Mouse (Mus musculus): ENCODE data around the gene Rnaset2b. TPM values are rescaled to one million over a fixed set of nuclear protein-coding genes. Genes with fewer than 3 reads are reported as not detected.
"Not testable (repeated sequence)": the region's sequence is repeated elsewhere in the genome, so short reads cannot be mapped to it uniquely, and the experiment has no call there.

The Rnaset2b gene
- 225 and 237 TPM in 2 replicates for polyA plus RNA-seq (2014; fragmentation: Nextera tagmentation; extraction: Ambion mirVana)

- not testable (repeated sequence) for H3K9me3 ChIP-seq (replicated peaks; ENCODE audit: control insufficient read depth, low read length); ATAC-seq (replicated peaks; ENCODE audit: insufficient number of reproducible peaks, low FRiP score, low TSS enrichment); H3K4me3 ChIP-seq (ENCODE audit: low read depth, low read length); H3K27ac ChIP-seq (ENCODE audit: low read depth, low read length); H3K36me3 ChIP-seq (ENCODE audit: control insufficient read depth, insufficient read depth, low read length); H3K4me1 ChIP-seq (ENCODE audit: control insufficient read depth, insufficient read depth, low read length); H3K27me3 ChIP-seq (ENCODE audit: control insufficient read depth, insufficient read depth, low read length); H3K9ac ChIP-seq (ENCODE audit: low read depth, low read length); H3K4me2 ChIP-seq
- no CpG with 5 or more reads among the region's 8 CpGs for WGBS (ENCODE audit: insufficient replicate concordance)
Observed at GRCm38 (mm10) chr17:6970334-6970733, at the start of gene Rnaset2b. Gene Rnaset2b, plus strand, starts transcription at chr17:6970634.

- H3K27ac ChIP-seq (ENCODE audit: low read depth, low read length); H3K4me1 ChIP-seq (ENCODE audit: control insufficient read depth, insufficient read depth, low read length); H3K27me3 ChIP-seq (ENCODE audit: control insufficient read depth, insufficient read depth, low read length); H3K9me3 ChIP-seq (replicated peaks; ENCODE audit: control insufficient read depth, low read length); H3K36me3 ChIP-seq (ENCODE audit: control insufficient read depth, insufficient read depth, low read length); H3K4me3 ChIP-seq (ENCODE audit: low read depth, low read length); H3K4me2 ChIP-seq; H3K9ac ChIP-seq (ENCODE audit: low read depth, low read length); ATAC-seq (replicated peaks; ENCODE audit: insufficient number of reproducible peaks, low FRiP score, low TSS enrichment): not testable (repeated sequence)
- 92% methylated on average over 6 of the region's 7 CpGs for WGBS (ENCODE audit: insufficient replicate concordance)
Observed at GRCm38 (mm10) chr17:6931625-6932024, 38.8 kb upstream of the Rnaset2b start.

- not testable (repeated sequence) for H3K4me2 ChIP-seq; H3K4me1 ChIP-seq (ENCODE audit: control insufficient read depth, insufficient read depth, low read length); H3K27ac ChIP-seq (ENCODE audit: low read depth, low read length); H3K9me3 ChIP-seq (replicated peaks; ENCODE audit: control insufficient read depth, low read length); ATAC-seq (replicated peaks; ENCODE audit: insufficient number of reproducible peaks, low FRiP score, low TSS enrichment); H3K4me3 ChIP-seq (ENCODE audit: low read depth, low read length); H3K9ac ChIP-seq (ENCODE audit: low read depth, low read length); H3K27me3 ChIP-seq (ENCODE audit: control insufficient read depth, insufficient read depth, low read length); H3K36me3 ChIP-seq (ENCODE audit: control insufficient read depth, insufficient read depth, low read length)
- no CpG with 5 or more reads among the region's 4 CpGs for WGBS (ENCODE audit: insufficient replicate concordance)
Observed at GRCm38 (mm10) chr17:6942560-6942959, 27.9 kb upstream of the Rnaset2b start.

- not testable (repeated sequence) for ATAC-seq (replicated peaks; ENCODE audit: insufficient number of reproducible peaks, low FRiP score, low TSS enrichment); H3K27ac ChIP-seq (ENCODE audit: low read depth, low read length); H3K9ac ChIP-seq (ENCODE audit: low read depth, low read length); H3K36me3 ChIP-seq (ENCODE audit: control insufficient read depth, insufficient read depth, low read length); H3K27me3 ChIP-seq (ENCODE audit: control insufficient read depth, insufficient read depth, low read length); H3K9me3 ChIP-seq (replicated peaks; ENCODE audit: control insufficient read depth, low read length); H3K4me1 ChIP-seq (ENCODE audit: control insufficient read depth, insufficient read depth, low read length)
- WGBS (ENCODE audit: insufficient replicate concordance) = no CpG with 5 or more reads among the region's 8 CpGs
- H3K4me3 ChIP-seq (ENCODE audit: low read depth, low read length) = peak overlapping the region; percentile 58
- peak overlapping the region; percentile 67 for H3K4me2 ChIP-seq
Observed at GRCm38 (mm10) chr17:6947637-6947983, 22.8 kb upstream of the Rnaset2b start.

GRCm38 (mm10) chr17:6947984-6948768, 22.3 kb upstream of the Rnaset2b start, which contains the start of gene Rsph3b:
Gene Rsph3b, minus strand, starts transcription at chr17:6948682.
- H3K4me1 ChIP-seq (ENCODE audit: control insufficient read depth, insufficient read depth, low read length); H3K9me3 ChIP-seq (replicated peaks; ENCODE audit: control insufficient read depth, low read length); H3K36me3 ChIP-seq (ENCODE audit: control insufficient read depth, insufficient read depth, low read length); H3K27me3 ChIP-seq (ENCODE audit: control insufficient read depth, insufficient read depth, low read length): not testable (repeated sequence)
- Histone ChIP-seq H3K9ac (ENCODE audit: low read depth, low read length) (peak within 1 kb of the TSS; percentile 70), H3K27ac (ENCODE audit: low read depth, low read length) (peak within 1 kb of the TSS; percentile 86), H3K4me3 (ENCODE audit: low read depth, low read length) (peak within 1 kb of the TSS; percentile 58), H3K4me2 (peak within 1 kb of the TSS; percentile 67)
- peak; percentile 93 for ATAC-seq (replicated peaks; ENCODE audit: insufficient number of reproducible peaks, low FRiP score, low TSS enrichment)
- WGBS (ENCODE audit: insufficient replicate concordance) = under 1% methylated on average over 66 of the region's 73 CpGs

GRCm38 (mm10) chr17:6948769-6949228, 21.6 kb upstream of the Rnaset2b start:
- WGBS (ENCODE audit: insufficient replicate concordance) = 14% methylated on average over 9 of the region's 9 CpGs
- not testable (repeated sequence) for H3K9me3 ChIP-seq (replicated peaks; ENCODE audit: control insufficient read depth, low read length); H3K27me3 ChIP-seq (ENCODE audit: control insufficient read depth, insufficient read depth, low read length); H3K36me3 ChIP-seq (ENCODE audit: control insufficient read depth, insufficient read depth, low read length); ATAC-seq (replicated peaks; ENCODE audit: insufficient number of reproducible peaks, low FRiP score, low TSS enrichment); H3K4me1 ChIP-seq (ENCODE audit: control insufficient read depth, insufficient read depth, low read length)
- H3K4me3 ChIP-seq (ENCODE audit: low read depth, low read length) = peak overlapping the region; percentile 58
- peak overlapping the region; percentile 70 for H3K9ac ChIP-seq (ENCODE audit: low read depth, low read length)
- H3K27ac ChIP-seq (ENCODE audit: low read depth, low read length) = peak overlapping the region; percentile 86
- peak overlapping the region; percentile 67 for H3K4me2 ChIP-seq

- WGBS (ENCODE audit: insufficient replicate concordance) = 92% methylated on average over 6 of the region's 8 CpGs
- H3K9ac ChIP-seq (ENCODE audit: low read depth, low read length); H3K4me3 ChIP-seq (ENCODE audit: low read depth, low read length); H3K27me3 ChIP-seq (ENCODE audit: control insufficient read depth, insufficient read depth, low read length); H3K36me3 ChIP-seq (ENCODE audit: control insufficient read depth, insufficient read depth, low read length); H3K4me2 ChIP-seq; H3K27ac ChIP-seq (ENCODE audit: low read depth, low read length); ATAC-seq (replicated peaks; ENCODE audit: insufficient number of reproducible peaks, low FRiP score, low TSS enrichment); H3K9me3 ChIP-seq (replicated peaks; ENCODE audit: control insufficient read depth, low read length); H3K4me1 ChIP-seq (ENCODE audit: control insufficient read depth, insufficient read depth, low read length): not testable (repeated sequence)
Observed at GRCm38 (mm10) chr17:6958881-6959280, 11.6 kb upstream of the Rnaset2b start.

GRCm38 (mm10) chr17:6959543-6960259, 10.7 kb upstream of the Rnaset2b start:
- 58% methylated on average over 4 of the region's 6 CpGs for WGBS (ENCODE audit: insufficient replicate concordance)
- H3K27ac ChIP-seq (ENCODE audit: low read depth, low read length); H3K36me3 ChIP-seq (ENCODE audit: control insufficient read depth, insufficient read depth, low read length); H3K9ac ChIP-seq (ENCODE audit: low read depth, low read length); H3K9me3 ChIP-seq (replicated peaks; ENCODE audit: control insufficient read depth, low read length); H3K4me1 ChIP-seq (ENCODE audit: control insufficient read depth, insufficient read depth, low read length); H3K27me3 ChIP-seq (ENCODE audit: control insufficient read depth, insufficient read depth, low read length); ATAC-seq (replicated peaks; ENCODE audit: insufficient number of reproducible peaks, low FRiP score, low TSS enrichment): not testable (repeated sequence)
- Histone ChIP-seq H3K4me2 (peak overlapping the region; percentile 54), H3K4me3 (ENCODE audit: low read depth, low read length) (peak overlapping the region; percentile 44; the same call in 1 of the 2 replicates)
